20 mouse cellular contexts compared by ENCODE assay signal in the genomic region with DNA sequence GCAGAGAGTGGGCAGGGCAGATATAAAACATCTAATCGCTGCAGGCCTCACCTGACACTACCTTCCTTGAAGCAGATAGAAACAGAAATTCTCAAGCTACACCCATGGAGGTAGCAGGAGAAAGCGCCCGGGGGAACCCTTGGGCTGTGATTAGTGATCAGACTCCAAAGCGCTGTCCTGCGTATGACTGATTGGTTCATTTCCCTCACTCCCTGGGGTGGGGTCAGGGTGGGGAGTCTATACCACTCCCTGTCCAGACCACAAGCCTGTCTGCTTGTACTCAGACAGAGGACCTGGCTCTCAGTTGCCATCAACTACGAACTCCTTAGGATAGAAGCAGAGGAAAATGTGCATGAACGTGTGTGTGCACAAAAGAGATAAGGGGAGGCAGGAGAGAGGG.
"Had no signal": no experiment of that assay in that cellular context is flagged by ENCODE, and none has a peak within 500 bp of the region (broad histone marks: within the 10 kb centered on the region; RNA-seq: fewer than 3 reads in every experiment).

No protein-coding gene starts in this region.

- H3K4me1 ChIP-seq: kidney, embryonic 15.5 days; limb, embryonic 13.5 days; midbrain, embryonic 12.5 days; midbrain, embryonic 15.5 days; neural tube, embryonic 12.5 days; neural tube, embryonic 15.5 days; stomach, embryonic 15.5 days had no signal

- H3K4me2 ChIP-seq: kidney, embryonic 15.5 days; limb, embryonic 13.5 days; liver, embryonic 11.5 days; lung, embryonic 14.5 days; midbrain, embryonic 12.5 days; midbrain, embryonic 15.5 days; neural tube, embryonic 12.5 days; neural tube, embryonic 15.5 days; stomach, embryonic 15.5 days had no signal

- H3K36me3 ChIP-seq: kidney, embryonic 15.5 days; limb, embryonic 13.5 days; midbrain, embryonic 12.5 days; midbrain, embryonic 15.5 days; neural tube, embryonic 12.5 days; neural tube, embryonic 15.5 days; stomach, embryonic 15.5 days had no signal

- ATAC-seq: lung, postnatal 0 days; midbrain, embryonic 15.5 days had no signal

- H3K27ac ChIP-seq: kidney, embryonic 15.5 days; left cerebral cortex, adult 2 months; limb, embryonic 13.5 days; macrophage; midbrain, embryonic 12.5 days; midbrain, embryonic 15.5 days; neural tube, embryonic 12.5 days; neural tube, embryonic 15.5 days; stomach, embryonic 15.5 days had no signal

- DNase-seq: kidney, adult 8-10 months; kidney, postnatal 10 days; kidney, postnatal 36 days; layer of hippocampus, postnatal 36 days; lung, embryonic 14.5 days; right cerebral cortex, adult 18-20 months; right cerebral cortex, postnatal 14 days; right cerebral cortex, postnatal 4 days; thymus, postnatal 25 days had no signal

- H3K4me3 ChIP-seq: kidney, embryonic 15.5 days; left cerebral cortex, adult 2 months; limb, embryonic 13.5 days; midbrain, embryonic 12.5 days; midbrain, embryonic 15.5 days; neural tube, embryonic 12.5 days; neural tube, embryonic 15.5 days; stomach, embryonic 15.5 days had no signal

- H3K27me3 ChIP-seq: kidney, embryonic 15.5 days; limb, embryonic 13.5 days; midbrain, embryonic 12.5 days; midbrain, embryonic 15.5 days; neural tube, embryonic 12.5 days; neural tube, embryonic 15.5 days; stomach, embryonic 15.5 days had no signal

- H3K9ac ChIP-seq: kidney, embryonic 15.5 days; limb, embryonic 13.5 days; lung, embryonic 14.5 days; midbrain, embryonic 12.5 days; midbrain, embryonic 15.5 days; neural tube, embryonic 12.5 days; neural tube, embryonic 15.5 days; stomach, embryonic 15.5 days had no signal

- H3K9me3 ChIP-seq: kidney, embryonic 15.5 days; limb, embryonic 13.5 days; midbrain, embryonic 12.5 days; midbrain, embryonic 15.5 days; neural tube, embryonic 12.5 days; neural tube, embryonic 15.5 days; stomach, embryonic 15.5 days had no signal
